Mouse (Mus musculus) lung, adult 2 months (tissue): ENCODE data around the gene Alk.

Source experiments
- CTCF ChIP-seq: fragments of 200-500 bp; IDR thresholded peaks from 2 replicates; pipeline ENCODE4 v1.5.1; 2011; ENCODE audit warnings: mild to moderate bottlenecking, low read length, control low read depth; ENCODE audit not compliant: insufficient read depth
- POLR2A ChIP-seq: fragments of 200-500 bp; IDR thresholded peaks from 2 replicates; pipeline ENCODE4 v1.6.1; 2011; ENCODE audit warnings: low read depth, mild to moderate bottlenecking, control low read depth, low read length, borderline replicate concordance; ENCODE audit errors: extremely low read depth

GRCm38 (mm10) chr17:71973704-71974103 lies 630.7 kb downstream of the Alk start:
- TF ChIP-seq POLR2A (no peak), CTCF (no peak)
